Mouse (Mus musculus) heart, embryonic 13.5 days (tissue): ENCODE results near the gene Pcp4. TPM values are rescaled to one million over a fixed set of nuclear protein-coding genes. Genes with fewer than 3 reads are reported as not detected.

ENCODE experiments used
- ATAC-seq: fragments of 200-750 bp; cut with Nextera tagmentation; 2 replicates; pipeline ENCODE4 v1.8.0; 2017; ENCODE audit warnings: moderate TSS enrichment; ENCODE audit not compliant: insufficient number of reproducible peaks, low FRiP score, low TSS enrichment; ENCODE audit errors: extremely low read depth
- H3K27ac ChIP-seq: fragments of 300-500 bp; sonication (generic); replicated peaks from 2 replicates; pipeline ENCODE4 v1.5.1; 2015; ENCODE audit warnings: moderate library complexity, mild to moderate bottlenecking, inconsistent platforms
- H3K27me3 ChIP-seq: fragments of 300-500 bp; sonication (generic); replicated peaks from 2 replicates; pipeline ENCODE4 v1.6.1; 2015; ENCODE audit warnings: mild to moderate bottlenecking, inconsistent platforms
- H3K36me3 ChIP-seq: fragments of 300-500 bp; sonication (generic); 2 replicates; pipeline ENCODE4 v1.6.1; 2015; ENCODE audit warnings: mild to moderate bottlenecking, inconsistent platforms
- H3K4me1 ChIP-seq: fragments of 300-500 bp; sonication (generic); 2 replicates; pipeline ENCODE4 v1.6.1; 2015; ENCODE audit warnings: inconsistent platforms
- H3K4me2 ChIP-seq: fragments of 300-500 bp; sonication (generic); 2 replicates; pipeline ENCODE4 v1.6.1; 2015; ENCODE audit warnings: inconsistent platforms, mild to moderate bottlenecking, moderate library complexity
- H3K4me3 ChIP-seq: fragments of 300-500 bp; sonication (generic); 2 replicates; pipeline ENCODE4 v1.5.1; 2015; ENCODE audit warnings: moderate library complexity, mild to moderate bottlenecking, inconsistent platforms
- H3K9ac ChIP-seq: fragments of 300-500 bp; sonication (generic); 2 replicates; pipeline ENCODE4 v1.6.1; 2015; ENCODE audit warnings: inconsistent platforms, mild to moderate bottlenecking, moderate library complexity
- H3K9me3 ChIP-seq: fragments of 300-500 bp; sonication (generic); 2 replicates; pipeline ENCODE4 v1.6.1; 2016; ENCODE audit warnings: inconsistent platforms
- WGBS: fragments of 180-500 bp; shearing (Covaris S2); methylation state at CpG from one replicate; pipeline ENCODE4 v1.1.7; 2015; ENCODE audit warnings: mixed read lengths; 5-methylcytosine and 5-hydroxymethylcytosine counted together
- polyA plus RNA-seq: library from polyadenylated mRNA; unstranded; fragments of >200 nt; fragmentation: Nextera tagmentation; extraction: Ambion mirVana; gene quantifications from 2 replicates; pipeline ENCODE4 v1.2.1, GENCODE M21; 2015

Pcp4 gene
- polyA plus RNA-seq, 1 experiment from 2014 or later, result 2.8 TPM

DNA sequence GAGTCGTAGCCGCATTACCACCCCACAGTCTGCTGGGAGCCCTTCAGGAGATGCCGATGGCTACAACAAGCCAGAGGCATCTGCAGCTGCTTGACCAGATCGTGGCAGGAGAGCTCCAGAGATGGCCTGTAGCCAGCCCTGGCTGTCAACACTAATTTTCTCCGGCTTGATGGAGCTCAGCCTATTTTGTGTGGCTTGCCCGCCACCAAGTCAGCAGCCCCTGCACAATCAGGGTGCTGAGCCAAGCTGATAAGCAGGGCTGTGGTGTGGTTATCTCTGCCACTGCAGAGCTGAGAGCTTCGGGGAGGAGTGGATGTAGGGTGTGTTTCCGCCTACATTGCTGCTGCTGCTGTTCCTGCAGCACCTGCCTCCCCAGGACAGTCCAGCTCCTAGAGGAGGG lies 66.3 kb downstream of the Pcp4 start:
- no peak overlapping the region for H3K9ac ChIP-seq
- H3K27me3 ChIP-seq, result peaks cover 88% of the 10 kb centered on the region
- H3K4me2 ChIP-seq, result peak overlapping the region; percentile 47
- no peaks in the 10 kb centered on the region for H3K36me3 ChIP-seq
- H3K9me3 ChIP-seq, result no peaks in the 10 kb centered on the region
- peak; percentile 66; the same call in 1 of the 2 replicates for ATAC-seq
- 3% methylated on average over 8 of the region's 8 CpGs for WGBS
- peaks cover 62% of the 10 kb centered on the region for H3K4me1 ChIP-seq
- no peak overlapping the region for H3K4me3 ChIP-seq
- peak overlapping the region; percentile 58 for H3K27ac ChIP-seq

DNA sequence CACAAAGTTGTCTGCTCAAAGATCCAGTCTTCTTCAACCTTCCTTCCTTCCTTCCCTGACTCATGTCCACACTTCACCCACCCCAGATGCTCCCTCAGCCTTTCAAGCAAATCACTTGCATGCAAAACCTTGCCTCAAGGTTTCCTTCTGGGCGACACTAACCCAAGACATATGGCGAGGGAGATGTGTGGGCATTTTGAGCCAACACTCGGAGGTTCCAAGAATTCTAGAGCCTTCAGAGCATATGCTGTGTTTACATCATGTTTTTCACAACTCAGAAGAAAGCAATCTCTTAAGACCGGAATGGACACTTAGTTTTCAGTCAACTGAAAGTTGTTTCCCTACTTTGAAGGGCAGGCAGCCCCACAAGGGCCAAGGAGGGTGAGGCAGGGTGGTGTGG lies 67.9 kb downstream of the Pcp4 start:
- no peak for ATAC-seq
- no peaks in the 10 kb centered on the region for H3K36me3 ChIP-seq
- no peak overlapping the region for H3K4me3 ChIP-seq
- peaks cover 47% of the 10 kb centered on the region for H3K4me1 ChIP-seq
- H3K9ac ChIP-seq, result no peak overlapping the region
- H3K27me3 ChIP-seq, result peaks cover 90% of the 10 kb centered on the region
- WGBS, result 81% methylated on average over 4 of the region's 4 CpGs
- no peaks in the 10 kb centered on the region for H3K9me3 ChIP-seq
- no peak overlapping the region for H3K4me2 ChIP-seq
- no peak overlapping the region for H3K27ac ChIP-seq

- Histone ChIP-seq H3K27me3 (peaks cover 87% of the 10 kb centered on the region), H3K36me3 (no peaks in the 10 kb centered on the region), H3K27ac (no peak overlapping the region), H3K4me3 (no peak overlapping the region), H3K9me3 (no peaks in the 10 kb centered on the region), H3K4me1 (peaks cover 35% of the 10 kb centered on the region), H3K9ac (no peak overlapping the region), H3K4me2 (no peak overlapping the region)
- ATAC-seq, result no peak
These were observed 69.0 kb downstream of the Pcp4 start for GRCm38 (mm10) chr16:96536426-96536825.

- H3K4me1 ChIP-seq, result peaks cover 8% of the 10 kb centered on the region
- H3K9me3 ChIP-seq, result no peaks in the 10 kb centered on the region
- peaks cover 70% of the 10 kb centered on the region for H3K27me3 ChIP-seq
- H3K27ac ChIP-seq, result no peak overlapping the region
- ATAC-seq, result no peak
- H3K4me3 ChIP-seq, result no peak overlapping the region
- 73% methylated on average over 4 of the region's 4 CpGs for WGBS
- no peak overlapping the region for H3K9ac ChIP-seq
- no peaks in the 10 kb centered on the region for H3K36me3 ChIP-seq
- H3K4me2 ChIP-seq, result no peak overlapping the region
These were observed 71.7 kb downstream of the Pcp4 start for GRCm38 (mm10) chr16:96539091-96539490.

GRCm38 (mm10) chr16:96541056-96541455 lies 73.7 kb downstream of the Pcp4 start:
- Histone ChIP-seq H3K9me3 (no peaks in the 10 kb centered on the region), H3K9ac (no peak overlapping the region), H3K4me1 (0 out of 2 replicates have a peak, but pooled peaks cover 2% of the 10 kb centered on the region), H3K27ac (no peak overlapping the region), H3K36me3 (no peaks in the 10 kb centered on the region), H3K4me3 (no peak overlapping the region), H3K4me2 (no peak overlapping the region), H3K27me3 (peaks cover 68% of the 10 kb centered on the region)
- no peak for ATAC-seq
- WGBS, result 76% methylated on average over 2 of the region's 2 CpGs

DNA sequence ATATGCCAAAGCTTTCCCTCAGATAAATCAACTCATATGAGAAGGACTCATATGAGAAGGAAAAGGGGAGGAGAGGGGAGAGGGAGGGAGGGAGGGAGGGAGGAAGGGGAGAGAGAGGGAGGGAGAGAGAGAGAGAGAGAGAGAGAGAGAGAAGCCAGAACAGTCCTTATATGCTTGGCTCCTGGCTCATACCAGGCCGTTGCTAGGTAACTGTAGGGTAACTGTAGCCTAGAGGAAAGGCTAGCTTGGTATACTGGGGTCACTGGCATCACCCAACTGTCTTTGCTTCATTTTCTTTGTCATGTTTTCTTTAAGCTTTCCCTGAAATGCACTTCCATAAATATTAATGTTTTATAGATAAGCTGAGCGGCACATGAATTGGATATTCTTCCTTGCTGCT lies 85.3 kb downstream of the Pcp4 start:
- Histone ChIP-seq H3K4me1 (peaks cover 11% of the 10 kb centered on the region; the same call in 1 of the 2 replicates), H3K36me3 (no peaks in the 10 kb centered on the region), H3K4me2 (no peak overlapping the region), H3K9ac (no peak overlapping the region), H3K9me3 (no peaks in the 10 kb centered on the region), H3K27me3 (peaks cover 9% of the 10 kb centered on the region; the same call in 1 of the 2 replicates), H3K4me3 (no peak overlapping the region), H3K27ac (no peak overlapping the region)
- no peak for ATAC-seq
- WGBS, result 75% methylated on average over 2 of the region's 2 CpGs

DNA sequence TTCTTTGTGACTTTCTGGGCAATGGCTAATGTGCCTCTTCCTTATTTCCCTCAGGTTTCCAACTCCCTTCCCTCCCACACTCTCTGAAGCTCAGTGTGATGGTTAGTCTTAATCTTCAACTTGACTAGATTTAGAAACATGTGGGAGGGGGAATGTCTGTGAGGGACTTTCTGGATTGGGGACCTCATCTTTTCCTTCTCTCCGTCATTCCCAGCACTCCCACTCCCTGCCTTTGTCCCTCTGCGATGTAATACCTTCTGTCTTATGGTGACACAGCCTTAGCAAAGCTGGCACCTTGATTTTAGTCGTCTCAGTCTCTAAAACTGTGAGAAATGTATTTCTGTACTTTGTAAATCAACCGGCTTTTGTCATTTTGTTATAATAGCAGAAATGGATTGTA lies 88.0 kb downstream of the Pcp4 start:
- H3K36me3 ChIP-seq, result no peaks in the 10 kb centered on the region
- no peak overlapping the region for H3K4me2 ChIP-seq
- no peak overlapping the region for H3K27ac ChIP-seq
- H3K9ac ChIP-seq, result no peak overlapping the region
- H3K27me3 ChIP-seq, result no peaks in the 10 kb centered on the region; the same call in 1 of the 2 replicates
- 66% methylated on average over 4 of the region's 4 CpGs for WGBS
- H3K9me3 ChIP-seq, result no peaks in the 10 kb centered on the region
- peaks cover 11% of the 10 kb centered on the region; the same call in 1 of the 2 replicates for H3K4me1 ChIP-seq
- H3K4me3 ChIP-seq, result no peak overlapping the region
- no peak for ATAC-seq

DNA sequence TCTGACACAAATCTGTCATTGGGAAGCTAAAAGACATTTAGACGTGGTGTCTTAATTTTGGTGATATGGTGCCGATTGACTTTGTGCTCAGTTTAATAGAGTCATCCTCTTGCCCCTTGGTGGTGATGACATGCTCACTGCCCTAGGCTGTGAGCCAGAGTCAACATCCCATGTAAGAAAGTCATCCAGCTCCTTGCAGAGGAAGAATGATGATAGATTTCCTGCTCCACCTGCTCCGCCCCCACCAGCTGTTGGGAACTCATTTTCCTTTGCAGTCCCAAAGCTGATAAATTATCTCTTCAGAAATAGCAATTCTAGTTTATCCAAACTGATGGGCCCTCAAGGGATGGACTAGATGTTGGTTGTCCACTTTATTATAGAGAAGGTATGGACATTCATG lies 89.2 kb downstream of the Pcp4 start:
- peaks cover 11% of the 10 kb centered on the region; the same call in 1 of the 2 replicates for H3K4me1 ChIP-seq
- no peak overlapping the region for H3K27ac ChIP-seq
- no peaks in the 10 kb centered on the region for H3K9me3 ChIP-seq
- no peak overlapping the region for H3K4me3 ChIP-seq
- H3K4me2 ChIP-seq, result no peak overlapping the region
- 38% methylated on average over 3 of the region's 3 CpGs for WGBS
- no peak for ATAC-seq
- no peak overlapping the region for H3K9ac ChIP-seq
- H3K27me3 ChIP-seq, result peaks cover 10% of the 10 kb centered on the region; the same call in 1 of the 2 replicates
- no peaks in the 10 kb centered on the region for H3K36me3 ChIP-seq

DNA sequence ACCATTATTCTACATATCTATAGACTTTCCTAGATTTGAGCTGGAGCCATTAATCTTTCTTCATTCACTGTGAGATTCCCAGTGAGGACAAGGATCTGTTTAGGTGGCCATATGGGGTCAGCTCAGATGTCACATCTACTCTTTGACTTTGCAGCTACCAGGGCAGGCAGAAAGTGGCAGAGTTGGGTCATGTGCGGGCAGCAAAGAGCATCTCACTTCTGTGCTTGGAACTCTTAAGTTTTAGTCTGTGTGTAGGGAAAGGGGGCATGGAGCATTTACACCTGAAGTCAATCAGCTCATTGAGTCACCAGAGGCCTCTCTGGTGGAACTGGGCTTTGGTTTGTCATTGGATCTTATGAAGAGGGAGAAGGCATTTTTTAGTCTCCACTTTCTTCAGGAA lies 90.9 kb downstream of the Pcp4 start:
- ATAC-seq, result no peak
- WGBS, result 93% methylated on average over 1 of the region's 1 CpGs
- H3K9me3 ChIP-seq, result no peaks in the 10 kb centered on the region
- H3K36me3 ChIP-seq, result no peaks in the 10 kb centered on the region
- peaks cover 11% of the 10 kb centered on the region; the same call in 1 of the 2 replicates for H3K4me1 ChIP-seq
- no peak overlapping the region for H3K4me2 ChIP-seq
- H3K9ac ChIP-seq, result no peak overlapping the region
- no peak overlapping the region for H3K27ac ChIP-seq
- no peak overlapping the region for H3K4me3 ChIP-seq
- H3K27me3 ChIP-seq, result peaks cover 20% of the 10 kb centered on the region; the same call in 1 of the 2 replicates

- Histone ChIP-seq H3K36me3 (no peaks in the 10 kb centered on the region), H3K27ac (no peak overlapping the region), H3K4me3 (no peak overlapping the region), H3K4me1 (peaks cover 11% of the 10 kb centered on the region; the same call in 1 of the 2 replicates), H3K27me3 (peaks cover 20% of the 10 kb centered on the region; the same call in 1 of the 2 replicates), H3K4me2 (no peak overlapping the region), H3K9ac (no peak overlapping the region), H3K9me3 (no peaks in the 10 kb centered on the region)
- ATAC-seq, result no peak
These were observed 92.4 kb downstream of the Pcp4 start for GRCm38 (mm10) chr16:96559796-96560195.

GRCm38 (mm10) chr16:96563350-96564257 lies 96.2 kb downstream of the Pcp4 start:
- H3K9me3 ChIP-seq, result no peaks in the 10 kb centered on the region
- H3K9ac ChIP-seq, result no peak overlapping the region
- no peaks in the 10 kb centered on the region for H3K36me3 ChIP-seq
- H3K4me1 ChIP-seq, result no peaks in the 10 kb centered on the region
- ATAC-seq, result no peak
- WGBS, result 81% methylated on average over 8 of the region's 8 CpGs
- no peak overlapping the region for H3K4me2 ChIP-seq
- H3K27me3 ChIP-seq, result peaks cover 23% of the 10 kb centered on the region; the same call in 1 of the 2 replicates
- H3K27ac ChIP-seq, result no peak overlapping the region
- no peak overlapping the region for H3K4me3 ChIP-seq

- H3K4me2 ChIP-seq, result no peak overlapping the region
- H3K36me3 ChIP-seq, result no peaks in the 10 kb centered on the region
- no peaks in the 10 kb centered on the region for H3K4me1 ChIP-seq
- no peak for ATAC-seq
- peaks cover 6% of the 10 kb centered on the region; the same call in 1 of the 2 replicates for H3K27me3 ChIP-seq
- no peak overlapping the region for H3K4me3 ChIP-seq
- 52% methylated on average over 3 of the region's 3 CpGs for WGBS
- no peaks in the 10 kb centered on the region for H3K9me3 ChIP-seq
- no peak overlapping the region for H3K27ac ChIP-seq
- H3K9ac ChIP-seq, result no peak overlapping the region
These were observed 100.0 kb downstream of the Pcp4 start for GRCm38 (mm10) chr16:96567428-96567827.
